Mouse (Mus musculus): ENCODE data around the gene Lrp6.

Lrp6 gene

GRCm38 (mm10) chr6:134436955-134437354 lies 129.8 kb downstream of the Lrp6 start:
- no peak for DNase-seq (ENCODE audit: low read depth, low spot score)

- DNase-seq (ENCODE audit: low read depth, low spot score): no peak
Measured at GRCm38 (mm10) chr6:134434866-134435390, 131.8 kb downstream of the Lrp6 start.

- DNase-seq (ENCODE audit: low read depth, low spot score): no peak
Measured at GRCm38 (mm10) chr6:134434044-134434443, 132.7 kb downstream of the Lrp6 start.

GRCm38 (mm10) chr6:134433281-134433680 lies 133.5 kb downstream of the Lrp6 start:
- DNase-seq (ENCODE audit: low read depth, low spot score): no peak

- DNase-seq (ENCODE audit: low read depth, low spot score): no peak
Measured at GRCm38 (mm10) chr6:134431583-134431982, 135.2 kb downstream of the Lrp6 start.

GRCm38 (mm10) chr6:134430161-134430799 lies 136.5 kb downstream of the Lrp6 start:
- no peak for DNase-seq (ENCODE audit: low read depth, low spot score)

- DNase-seq (ENCODE audit: low read depth, low spot score): no peak
Measured at GRCm38 (mm10) chr6:134428455-134428854, 138.3 kb downstream of the Lrp6 start.

- no peak for DNase-seq (ENCODE audit: low read depth, low spot score)
Measured at GRCm38 (mm10) chr6:134427165-134427564, 139.6 kb downstream of the Lrp6 start.

- no peak for DNase-seq (ENCODE audit: low read depth, low spot score)
Measured at GRCm38 (mm10) chr6:134425216-134425717, 141.5 kb downstream of the Lrp6 start.

GRCm38 (mm10) chr6:134421921-134422320 lies 144.8 kb downstream of the Lrp6 start:
- no peak for DNase-seq (ENCODE audit: low read depth, low spot score)

- no peak for DNase-seq (ENCODE audit: low read depth, low spot score)
Measured at GRCm38 (mm10) chr6:134420375-134420774, 146.4 kb downstream of the Lrp6 start.

GRCm38 (mm10) chr6:134417886-134418285 lies 148.9 kb downstream of the Lrp6 start:
- no peak for DNase-seq (ENCODE audit: low read depth, low spot score)

- DNase-seq (ENCODE audit: low read depth, low spot score): no peak
Measured at GRCm38 (mm10) chr6:134416556-134417105, 150.1 kb downstream of the Lrp6 start.

- no peak for DNase-seq (ENCODE audit: low read depth, low spot score)
Measured at GRCm38 (mm10) chr6:134414532-134414883, 152.3 kb downstream of the Lrp6 start.

- DNase-seq (ENCODE audit: low read depth, low spot score): no peak
Measured at GRCm38 (mm10) chr6:134413706-134414531, 152.8 kb downstream of the Lrp6 start.

- no peak for DNase-seq (ENCODE audit: low read depth, low spot score)
Measured at GRCm38 (mm10) chr6:134407226-134407625, 159.5 kb downstream of the Lrp6 start.

- DNase-seq (ENCODE audit: low read depth, low spot score): no peak
Measured at GRCm38 (mm10) chr6:134403684-134404070, 163.1 kb downstream of the Lrp6 start.

- peak; percentile 36 for DNase-seq (ENCODE audit: low read depth, low spot score)
Measured at GRCm38 (mm10) chr6:134402914-134403683, 163.7 kb downstream of the Lrp6 start.

Data from telencephalon, adult 2 months (tissue).